Mouse (Mus musculus) ES-E14 (cell line): ENCODE data around the gene Chrnd. TPM values are rescaled to one million over a fixed set of nuclear protein-coding genes. Genes with fewer than 3 reads are reported as not detected.

Experiments
- DNase-seq: peaks from one replicate; pipeline ENCODE4 v3.0.0-alpha.2; 2013; ENCODE audit warnings: low read depth, low spot score
- H3K27ac ChIP-seq: 2 replicates; pipeline ENCODE4 v1.5.1; 2012; ENCODE audit warnings: low read depth, mild to moderate bottlenecking, low read length, moderate library complexity, mixed read lengths; ENCODE audit not compliant: poor library complexity, insufficient read depth, severe bottlenecking
- H3K36me3 ChIP-seq: 2 replicates; pipeline ENCODE4 v1.6.1; 2012; ENCODE audit warnings: mild to moderate bottlenecking, low read length, moderate library complexity, mixed read lengths; ENCODE audit not compliant: control insufficient read depth, poor library complexity, insufficient read depth, severe bottlenecking
- H3K4me1 ChIP-seq, 2 experiments: fragments of 150-350 bp in 1 of 2; sonication (generic) in 1 of 2; 2 replicates each; pipeline ENCODE4 v1.6.1; 2012; ENCODE audit warnings: low read length in 2 of 2, mild to moderate bottlenecking in 1 of 2, mixed read lengths in 1 of 2; ENCODE audit not compliant: control insufficient read depth in 2 of 2, insufficient read depth in 2 of 2, poor library complexity in 1 of 2
- H3K4me3 ChIP-seq, 2 experiments: fragments of 150-350 bp in 1 of 2; sonication (generic) in 1 of 2; 2 replicates each; pipeline ENCODE4 v1.5.1; 2012; ENCODE audit warnings: low read length in 2 of 2, low read depth in 1 of 2, mild to moderate bottlenecking in 1 of 2, mixed read lengths in 1 of 2; ENCODE audit not compliant: insufficient read depth in 1 of 2, poor library complexity in 1 of 2, severe bottlenecking in 1 of 2
- H3K9ac ChIP-seq: 2 replicates; pipeline ENCODE4 v1.6.1; 2012; ENCODE audit warnings: low read depth, mild to moderate bottlenecking, low read length, mixed read lengths; ENCODE audit not compliant: poor library complexity, insufficient read depth, severe bottlenecking
- H3K9me3 ChIP-seq: fragments of 150-350 bp; sonication (generic); 2 replicates; pipeline ENCODE4 v1.6.1; 2012; ENCODE audit warnings: low read depth, mild to moderate bottlenecking, low read length; ENCODE audit not compliant: control insufficient read depth, insufficient read depth
- CHD2 ChIP-seq: IDR thresholded peaks from 2 replicates; pipeline ENCODE4 v1.6.1; 2014; ENCODE audit warnings: mild to moderate bottlenecking, low read depth, low read length, inconsistent platforms
- HCFC1 ChIP-seq: IDR thresholded peaks from 2 replicates; pipeline ENCODE4 v1.6.1; 2012; ENCODE audit warnings: low read length, inconsistent platforms, borderline replicate concordance; ENCODE audit not compliant: insufficient read depth
- MAFK ChIP-seq: IDR thresholded peaks from 2 replicates; pipeline ENCODE4 v1.6.1; 2014; ENCODE audit warnings: mild to moderate bottlenecking, low read depth, low read length, inconsistent platforms; ENCODE audit not compliant: insufficient read depth
- ZC3H11A ChIP-seq: IDR thresholded peaks from 2 replicates; pipeline ENCODE4 v1.6.1; 2012; ENCODE audit warnings: low read depth, mild to moderate bottlenecking, inconsistent platforms, low read length, borderline replicate concordance
- ZNF384 ChIP-seq: IDR thresholded peaks from 2 replicates; pipeline ENCODE4 v1.6.1; 2012; ENCODE audit warnings: low read depth, low read length, inconsistent platforms
- in situ Hi-C, 2 experiments: fragments of 600-800 bp; cut with MboI; formaldehyde crosslinking; loops; one replicate each; pipeline ENCODE4 v1.15.1; 2025; ENCODE audit warnings: low sequenced_read_pairs in 2 of 2, inconsistent platforms in 1 of 2; ENCODE audit not compliant: unreplicated experiment in 2 of 2
- total RNA-seq: library from RNA; depleted of rRNA; stranded (reverse); fragments of 300-350 nt; gene quantifications from 2 replicates; pipeline ENCODE4 v1.2.3, GENCODE M21; 2012

Chrnd gene
- total RNA-seq, 1 experiment: 0.13 TPM

- Histone ChIP-seq H3K36me3 (no peaks in the 10 kb centered on the region), H3K4me3 (no peak overlapping the region), H3K9ac (no peak overlapping the region), H3K9me3 (no peaks in the 10 kb centered on the region), H3K4me1 (peaks cover 1 to 6% of the 10 kb centered on the region in 2 experiments; a peak in 1 of 4 replicates), H3K27ac (no peak overlapping the region)
- DNase-seq: no peak
- TF ChIP-seq MAFK: no peak
- TF ChIP-seq ZC3H11A: no peak
- no peak for TF ChIP-seq CHD2
- TF ChIP-seq ZNF384: no peak
- no peak for TF ChIP-seq HCFC1
- in situ Hi-C loops: loop anchor here in 1 of 2 experiments (10.0 kb wide), 1 partner anchor 353 kb away; no protein-coding TSS in a partner anchor
These were observed 19.1 kb upstream of the Chrnd start for GRCm38 (mm10) chr1:87171312-87171711.

GRCm38 (mm10) chr1:87172316-87172715 lies 18.1 kb upstream of the Chrnd start:
- H3K36me3 ChIP-seq: no peaks in the 10 kb centered on the region
- peaks cover 1 to 9% of the 10 kb centered on the region in 2 experiments; a peak in 1 of 4 replicates for H3K4me1 ChIP-seq
- H3K4me3 ChIP-seq: no peak overlapping the region
- in situ Hi-C loops: loop anchor here in 1 of 2 experiments (10.0 kb wide), 1 partner anchor 352 kb away; no protein-coding TSS in a partner anchor
- no peak for DNase-seq
- no peak overlapping the region for H3K27ac ChIP-seq
- TF ChIP-seq CHD2 (no peak), ZNF384 (no peak), ZC3H11A (no peak), HCFC1 (no peak), MAFK (no peak)
- H3K9me3 ChIP-seq: no peaks in the 10 kb centered on the region
- no peak overlapping the region for H3K9ac ChIP-seq

GRCm38 (mm10) chr1:87174006-87174955 lies 16.1 kb upstream of the Chrnd start:
- TF ChIP-seq CHD2: no peak
- TF ChIP-seq ZC3H11A: peak; percentile 72
- TF ChIP-seq ZNF384: no peak
- H3K27ac ChIP-seq: no peak overlapping the region
- H3K9ac ChIP-seq: peak overlapping the region; percentile 15; the same call in 1 of the 2 replicates
- H3K4me1 ChIP-seq: peaks cover 1 to 9% of the 10 kb centered on the region in 2 experiments; a peak in 1 of 4 replicates
- H3K36me3 ChIP-seq: no peaks in the 10 kb centered on the region
- H3K9me3 ChIP-seq: no peaks in the 10 kb centered on the region
- no peak for DNase-seq
- in situ Hi-C loops: loop anchor here in 1 of 2 experiments (10.0 kb wide), 1 partner anchor 351 kb away; no protein-coding TSS in a partner anchor
- H3K4me3 ChIP-seq: no peak overlapping the region

- peaks cover 1 to 6% of the 10 kb centered on the region in 2 experiments; a peak in 1 of 4 replicates for H3K4me1 ChIP-seq
- in situ Hi-C loops: loop anchor here in 1 of 2 experiments (10.0 kb wide), 1 partner anchor 349 kb away; no protein-coding TSS in a partner anchor
- TF ChIP-seq HCFC1 (no peak), ZNF384 (no peak), CHD2 (no peak), MAFK (no peak), ZC3H11A (no peak)
- no peak overlapping the region for H3K9ac ChIP-seq
- H3K4me3 ChIP-seq: peak overlapping the region in 1 of 2 experiments; percentile 31; a peak in 1 of 4 replicates
- H3K36me3 ChIP-seq: no peaks in the 10 kb centered on the region
- no peaks in the 10 kb centered on the region for H3K9me3 ChIP-seq
- H3K27ac ChIP-seq: no peak overlapping the region
- no peak for DNase-seq
These were observed 14.5 kb upstream of the Chrnd start for GRCm38 (mm10) chr1:87175852-87176292.
